Mouse (Mus musculus): Measurements from ENCODE around the gene Slco4a1.
A peak's percentile ranks its signal among the peaks of the same experiment; 100 is the strongest.

The Slco4a1 gene

DNA sequence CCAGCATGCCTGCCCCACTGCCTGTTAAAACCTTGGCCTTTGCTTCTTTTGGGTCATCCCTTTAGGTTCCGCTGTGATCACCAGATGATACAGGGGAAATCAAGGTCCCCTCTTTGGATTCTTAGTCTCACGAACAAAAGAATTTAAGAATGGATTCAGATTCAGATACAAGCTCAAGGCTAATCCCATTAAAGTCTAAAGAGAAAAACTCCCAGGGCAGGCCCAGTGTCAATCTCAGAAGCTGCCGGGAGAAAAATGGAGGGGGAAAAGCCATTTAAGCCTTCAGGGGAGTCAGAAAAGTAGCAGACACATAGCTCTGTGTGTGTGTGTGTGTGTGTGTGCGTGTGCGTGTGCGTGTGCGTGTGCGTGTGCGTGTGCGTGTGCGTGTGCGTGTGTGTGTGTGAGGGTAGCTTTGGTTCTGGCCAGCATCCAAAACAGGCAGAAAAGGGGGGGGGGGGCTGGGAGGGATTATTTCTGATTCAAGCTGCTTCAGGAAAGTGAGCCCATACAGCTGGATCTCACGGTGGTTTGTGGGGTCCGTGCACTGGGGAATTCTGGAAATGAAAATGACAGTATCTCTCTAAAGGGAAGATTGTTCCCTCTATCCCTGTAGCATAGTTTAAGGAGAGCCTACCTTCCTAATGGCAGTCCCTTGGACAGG is 52.5 kb downstream of the Slco4a1 start:
- DNase-seq: no peak

DNA sequence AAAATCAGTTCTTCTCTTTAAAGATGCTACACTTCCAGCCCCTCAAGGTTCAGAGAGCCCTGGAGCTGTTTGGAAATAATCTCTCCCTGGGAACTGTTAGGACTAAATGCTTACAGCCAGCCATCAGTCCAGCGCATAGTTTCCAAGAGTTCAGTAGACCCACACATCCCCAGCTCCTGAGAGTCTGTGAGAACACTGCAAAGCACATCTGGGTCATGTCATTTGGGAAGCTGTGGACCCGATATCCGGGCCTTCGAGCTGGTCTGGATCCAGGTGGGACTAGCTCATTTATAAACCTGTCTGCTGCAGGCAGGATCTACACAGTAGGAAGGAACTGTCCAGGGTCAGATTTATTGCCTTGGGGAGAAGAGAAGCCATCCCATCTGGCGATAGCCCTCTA is 54.8 kb downstream of the Slco4a1 start:
- no peak for DNase-seq

GRCm38 (mm10) chr2:180511875-180512661 is 56.0 kb downstream of the Slco4a1 start:
- DNase-seq: no peak

DNA sequence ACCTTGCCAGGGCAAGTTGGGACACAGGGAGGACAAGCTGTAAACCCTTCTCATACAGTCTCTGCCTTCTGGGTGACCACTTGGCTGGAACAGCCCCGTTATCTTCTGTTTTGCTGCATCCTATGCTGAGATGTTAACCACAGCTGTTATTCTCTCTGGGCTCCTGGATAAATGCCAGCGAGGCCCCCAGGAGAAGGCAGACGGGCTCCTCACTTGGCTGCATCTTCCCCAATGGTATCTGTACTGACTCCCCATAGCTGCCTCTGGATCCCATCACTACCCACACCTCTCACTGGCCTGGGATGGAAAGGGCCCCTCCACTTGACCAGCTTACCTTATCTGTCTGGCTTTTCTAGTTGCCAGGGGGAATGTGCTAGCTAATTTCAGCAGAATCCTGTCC is 57.0 kb downstream of the Slco4a1 start:
- peak; percentile 20 for DNase-seq

DNA sequence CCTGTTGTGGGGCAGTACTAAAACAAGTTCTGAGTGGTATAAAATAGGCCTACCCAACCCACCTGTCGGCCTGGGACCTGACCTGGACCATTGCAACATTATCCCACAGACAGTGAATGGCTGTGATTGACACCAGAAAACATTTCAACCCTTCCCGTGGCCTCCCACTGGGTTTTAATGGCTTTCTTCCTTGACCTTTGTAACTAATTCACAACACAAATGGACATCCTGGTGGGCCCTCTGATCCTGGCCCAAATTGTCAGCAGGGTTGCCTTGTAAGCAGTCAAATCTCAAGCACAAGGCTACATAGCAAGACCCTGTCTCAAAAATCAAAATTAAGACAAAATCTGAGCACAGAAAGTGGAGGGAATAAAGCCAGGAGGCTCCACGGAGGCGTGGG is 57.8 kb downstream of the Slco4a1 start:
- DNase-seq: no peak

GRCm38 (mm10) chr2:180521437-180522221 is 65.6 kb downstream of the Slco4a1 start:
- no peak for DNase-seq

DNA sequence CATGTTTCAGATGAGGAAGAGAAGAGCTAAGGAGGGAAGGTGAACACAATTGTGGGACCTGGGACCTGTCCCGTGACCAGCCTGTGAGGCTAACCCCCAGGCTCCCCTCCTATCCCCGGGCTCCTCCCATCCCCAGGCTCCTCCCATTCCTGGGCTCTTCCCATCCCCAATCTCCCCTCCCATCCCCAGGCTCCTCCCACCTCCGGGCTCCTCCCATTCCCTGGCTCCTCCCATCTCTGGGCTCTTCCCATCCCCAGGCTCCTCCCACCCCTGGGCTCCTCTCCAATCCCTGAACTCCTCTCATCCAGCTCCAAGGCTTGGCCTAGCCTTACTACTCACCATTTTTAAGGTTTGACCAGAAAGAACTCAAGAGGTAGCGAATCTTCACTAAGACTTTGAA is 66.8 kb downstream of the Slco4a1 start:
- peak; percentile 23 for DNase-seq
